Mouse (Mus musculus) bone marrow, adult 2 months (tissue): Measurements from ENCODE around the gene Acad10.

ENCODE experiments used
- CTCF ChIP-seq: fragments of 200-500 bp; IDR thresholded peaks from 2 replicates; pipeline ENCODE4 v1.5.1; 2011; ENCODE audit warnings: low read length, control low read depth; ENCODE audit not compliant: control insufficient read depth, insufficient read depth
- POLR2A ChIP-seq: fragments of 200-500 bp; IDR thresholded peaks from 2 replicates; pipeline ENCODE4 v1.6.1; 2011; ENCODE audit warnings: low read depth, mild to moderate bottlenecking, control low read depth, low read length, borderline replicate concordance; ENCODE audit not compliant: control insufficient read depth

- no peak for TF ChIP-seq CTCF
- no peak for TF ChIP-seq POLR2A
Observed at GRCm38 (mm10) chr5:121574145-121574544, 86.2 kb downstream of the Acad10 start.
